Mouse (Mus musculus) small intestine, adult 2 months (tissue): ENCODE measurements around the gene Rnasek.

Source experiments
- CTCF ChIP-seq: fragments of 200-500 bp; IDR thresholded peaks from 2 replicates; pipeline ENCODE4 v1.5.1; 2012; ENCODE audit warnings: low read depth, mild to moderate bottlenecking, control low read depth, inconsistent platforms, low read length, moderate library complexity, mixed read lengths; ENCODE audit not compliant: insufficient replicate concordance, insufficient read length; ENCODE audit errors: extremely low read depth
- POLR2A ChIP-seq: fragments of 200-500 bp; IDR thresholded peaks from 2 replicates; pipeline ENCODE4 v1.6.1; 2012; ENCODE audit warnings: low read depth, mild to moderate bottlenecking, control low read depth, inconsistent platforms, low read length, moderate library complexity

- TF ChIP-seq CTCF (no peak), POLR2A (peak; percentile 71; the same call in 1 of the 2 replicates)
Observed at GRCm38 (mm10) chr11:70220731-70221602, 18.7 kb downstream of the Rnasek start, which contains the start of gene Slc16a13.
